Mouse (Mus musculus): ENCODE results near the gene Rasl10b.

- TF ChIP-seq CTCF (IDR thresholded peaks at IDR 0.05; ENCODE audit: low read depth) (no peak), EP300 (IDR thresholded peaks at IDR 0.05; ENCODE audit: low read depth) (no peak)
Measured at GRCm38 (mm10) chr11:83382876-83383531, 25.9 kb upstream of the Rasl10b start.
